Mouse (Mus musculus) gastrocnemius, postnatal 36 days (tissue): ENCODE measurements around the gene Rnf181. TPM values are rescaled to one million over a fixed set of nuclear protein-coding genes. Genes with fewer than 3 reads are reported as not detected.

ENCODE experiments used
- DNase-seq, 2 experiments: peaks; one replicate each; pipeline ENCODE4 v3.0.0; 2022
- intact Hi-C: fragments of 180-260 bp; cut with DNase I; formaldehyde crosslinking; loops from one replicate; pipeline ENCODE4 v1.15.1; 2025
- long read RNA-seq, 2 experiments: library from polyadenylated mRNA; stranded (forward); transcript quantifications; one replicate each; pipeline ENCODE4 v2.0.0; 2021
- total RNA-seq, 2 experiments: library from RNA; stranded (reverse); gene quantifications; 2 replicates each; pipeline ENCODE4 v1.2.3; 2021

Rnf181 gene
- 10 to 100 TPM; 23.7 to 24.2 TPM for total RNA-seq
- long read RNA-seq, experiment 1, transcript Rnf181-201 (5 exons, 1,434 nt): major isoform, 20 of 29 reads
- long read RNA-seq, experiment 1, partial matches to known transcripts: 1 of 29 reads
- long read RNA-seq, experiment 1, other reads (novel, unspliced or antisense): 6 of 29 reads
- long read RNA-seq, experiment 2, transcript Rnf181-214 (1 exons, 2,410 nt): minor isoform, 5 of 40 reads
- long read RNA-seq, experiment 2, transcript Rnf181-201 (5 exons, 1,434 nt): major isoform, 22 of 40 reads
- long read RNA-seq, experiment 2, partial matches to known transcripts: 0 of 40 reads
- long read RNA-seq, experiment 2, other reads (novel, unspliced or antisense): 13 of 40 reads

DNA sequence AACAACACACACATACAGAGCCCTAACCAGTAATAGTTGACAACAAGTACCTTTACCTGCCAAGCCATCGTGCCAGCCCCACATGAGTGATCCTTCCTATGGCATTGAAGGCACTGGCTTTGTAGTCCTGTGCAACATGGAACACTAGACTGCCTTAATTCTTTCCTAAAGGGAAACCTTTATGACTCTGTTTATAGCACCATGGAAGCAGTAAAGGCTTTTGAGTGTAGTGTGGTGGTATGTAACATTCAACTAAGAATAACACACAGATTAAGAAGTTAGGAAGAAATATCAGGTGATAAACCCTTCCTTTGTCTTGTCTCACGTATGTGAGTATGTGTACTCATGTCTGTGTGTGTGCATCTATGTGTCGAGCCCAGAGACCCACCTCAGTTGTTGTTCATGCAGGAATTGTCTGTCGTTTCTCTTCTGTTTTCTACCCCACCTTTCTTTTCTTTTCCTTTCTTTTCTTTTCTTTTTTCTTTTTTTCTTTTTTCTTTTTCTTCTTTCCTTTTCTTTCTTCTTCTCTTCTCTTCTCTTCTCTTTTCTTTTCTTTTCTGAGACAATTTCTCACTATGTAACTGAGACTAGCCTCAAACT lies at the start of gene Rnf181:
Rnf181 (minus strand) TSS at position 113 of the 600 bp plus-strand sequence.
- no peak for DNase-seq

GRCm38 (mm10) chr6:72415964-72416772 lies 49.4 kb upstream of the Rnf181 start:
- intact Hi-C loops: no loop called here
- no peak for DNase-seq

More for the DNA sequence above, at the start of gene Rnf181:
- intact Hi-C loops: no loop called here

- intact Hi-C loops: no loop called here
- DNase-seq: no peak
Observed at GRCm38 (mm10) chr6:72415181-72415580, 48.4 kb upstream of the Rnf181 start.

GRCm38 (mm10) chr6:72414076-72414756 lies 47.5 kb upstream of the Rnf181 start, which contains the start of gene Ggcx:
Ggcx (plus strand) TSS chr6:72414308.
- intact Hi-C loops: no loop called here

GRCm38 (mm10) chr6:72410518-72410917 lies 43.8 kb upstream of the Rnf181 start:
- intact Hi-C loops: loop anchor here (1.0 kb wide), 1 partner anchor 224 kb away; no protein-coding TSS in a partner anchor
- no peak for DNase-seq

More at GRCm38 (mm10) chr6:72414076-72414756, 47.5 kb upstream of the Rnf181 start, which contains the start of gene Ggcx:
- peak; percentile 88 to 94 for DNase-seq

- intact Hi-C loops: loop anchor here (1.0 kb wide), 1 partner anchor 224 kb away; no protein-coding TSS in a partner anchor
Observed at GRCm38 (mm10) chr6:72410003-72410402, 43.2 kb upstream of the Rnf181 start.

DNA sequence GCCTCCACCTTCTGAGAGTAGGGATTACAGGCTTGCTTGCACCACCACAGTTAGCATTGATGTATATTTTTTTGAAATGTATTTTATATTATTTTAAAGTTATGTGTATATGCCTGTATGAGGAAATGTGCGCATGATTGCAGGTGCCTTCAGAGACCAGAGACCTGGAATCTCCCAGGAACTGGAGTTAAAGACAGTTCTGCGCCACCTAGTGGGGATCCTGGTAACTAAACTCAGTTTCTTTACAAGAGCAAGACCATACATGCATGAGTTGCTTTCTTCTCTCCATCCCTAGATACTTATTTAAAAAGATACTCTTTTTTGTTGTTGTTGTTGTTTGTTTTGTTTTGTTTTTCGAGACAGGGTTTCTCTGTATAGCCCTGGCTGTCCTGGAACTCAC lies 42.8 kb upstream of the Rnf181 start:
- intact Hi-C loops: loop anchor here (5.0 kb wide), 1 partner anchor 127 kb away; no protein-coding TSS in a partner anchor
- peak in 1 of 2 experiments; percentile 30 for DNase-seq

More at GRCm38 (mm10) chr6:72410003-72410402, 43.2 kb upstream of the Rnf181 start:
- DNase-seq: no peak

- intact Hi-C loops: loop anchor here (5.0 kb wide), 1 partner anchor 125 kb away; no protein-coding TSS in a partner anchor
- peak; percentile 72 to 76 for DNase-seq
Observed at GRCm38 (mm10) chr6:72407119-72407518, 40.4 kb upstream of the Rnf181 start.

GRCm38 (mm10) chr6:72405356-72405755 lies 38.6 kb upstream of the Rnf181 start:
- no peak for DNase-seq
- intact Hi-C loops: loop anchor here (5.0 kb wide), 1 partner anchor 123 kb away; no protein-coding TSS in a partner anchor

DNA sequence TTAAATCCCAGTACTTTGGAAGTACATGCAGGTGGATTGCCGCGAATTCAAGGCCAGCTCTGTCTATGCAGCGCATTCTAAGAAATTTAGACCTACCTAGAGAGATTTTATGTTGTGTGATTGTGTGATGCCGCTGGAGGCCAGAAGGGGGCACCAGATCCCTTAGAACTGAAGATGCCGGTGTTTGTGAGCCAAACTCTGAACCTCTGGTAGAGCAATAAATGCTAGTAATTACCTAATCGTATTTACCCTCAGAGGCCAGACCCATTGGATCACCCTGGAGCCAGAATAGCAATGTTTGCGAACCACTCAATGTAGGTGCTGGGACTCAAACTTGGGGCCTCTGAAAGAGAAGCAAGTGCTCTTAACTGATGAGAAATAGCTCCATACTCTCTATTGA lies 35.1 kb upstream of the Rnf181 start:
- peak; percentile 59 to 76 for DNase-seq
- intact Hi-C loops: no loop called here

DNA sequence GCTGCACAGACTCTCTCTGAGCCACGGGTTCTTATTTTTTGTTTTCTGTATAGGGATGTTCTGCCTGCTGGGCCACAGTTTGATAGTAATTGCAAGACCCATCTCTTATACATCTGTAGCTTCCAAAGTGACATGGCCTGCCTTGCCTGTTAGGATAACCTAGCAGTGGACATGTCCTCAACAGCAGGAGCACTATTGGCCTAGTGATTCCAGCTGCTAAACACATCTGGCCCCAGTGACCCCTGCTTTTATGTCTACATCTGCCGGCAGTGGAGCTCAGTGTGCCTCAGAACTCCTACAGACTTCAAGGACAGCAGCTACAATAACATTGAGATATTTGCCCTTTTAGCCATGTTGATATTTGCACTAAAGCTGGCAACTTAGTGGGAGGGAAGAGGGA lies 33.2 kb upstream of the Rnf181 start:
- intact Hi-C loops: no loop called here
- no peak for DNase-seq

DNA sequence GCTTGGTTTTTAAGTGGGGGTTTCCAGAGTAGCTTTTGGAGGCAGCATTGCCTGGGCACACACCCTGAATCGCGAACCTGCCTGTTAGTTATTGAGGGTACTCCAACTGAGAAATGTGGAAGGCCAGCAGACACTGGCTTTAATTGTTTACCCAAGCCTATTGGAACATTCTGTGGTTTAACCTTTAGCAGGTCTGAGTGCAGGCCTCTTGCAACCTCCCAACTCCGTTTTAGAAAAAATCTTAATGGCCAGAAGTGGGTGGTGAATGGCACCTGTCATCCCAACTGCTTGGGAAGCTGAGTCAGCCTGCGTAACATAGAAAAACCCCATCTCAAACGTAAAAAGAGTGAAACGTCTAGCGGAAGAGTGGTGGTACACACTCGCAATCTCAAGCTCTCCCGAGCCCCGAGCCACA lies 30.1 kb upstream of the Rnf181 start:
- intact Hi-C loops: no loop called here
- no peak for DNase-seq

DNA sequence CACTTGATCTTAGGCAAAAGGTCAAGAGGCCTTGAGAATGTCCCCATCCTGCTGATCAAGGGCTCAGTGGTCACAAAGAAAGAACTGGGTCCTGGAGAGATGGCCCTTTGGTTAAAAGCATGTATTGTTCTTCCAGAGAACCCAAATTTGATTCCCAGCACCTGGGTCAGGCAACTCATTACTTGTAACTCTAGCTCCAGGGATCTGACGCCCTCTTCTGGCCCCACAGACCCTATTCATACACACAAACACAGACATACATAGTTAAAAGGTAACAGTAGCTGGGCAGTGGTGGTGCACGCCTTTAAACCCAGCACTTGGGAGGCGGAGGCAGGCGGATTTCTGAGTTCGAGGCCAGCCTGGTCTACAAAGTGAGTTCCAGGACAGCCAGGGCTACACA lies 25.6 kb upstream of the Rnf181 start:
- DNase-seq: no peak
- intact Hi-C loops: no loop called here

- intact Hi-C loops: no loop called here
- DNase-seq: peak in 1 of 2 experiments; percentile 39
Observed at GRCm38 (mm10) chr6:72390795-72391521, 24.2 kb upstream of the Rnf181 start.

DNA sequence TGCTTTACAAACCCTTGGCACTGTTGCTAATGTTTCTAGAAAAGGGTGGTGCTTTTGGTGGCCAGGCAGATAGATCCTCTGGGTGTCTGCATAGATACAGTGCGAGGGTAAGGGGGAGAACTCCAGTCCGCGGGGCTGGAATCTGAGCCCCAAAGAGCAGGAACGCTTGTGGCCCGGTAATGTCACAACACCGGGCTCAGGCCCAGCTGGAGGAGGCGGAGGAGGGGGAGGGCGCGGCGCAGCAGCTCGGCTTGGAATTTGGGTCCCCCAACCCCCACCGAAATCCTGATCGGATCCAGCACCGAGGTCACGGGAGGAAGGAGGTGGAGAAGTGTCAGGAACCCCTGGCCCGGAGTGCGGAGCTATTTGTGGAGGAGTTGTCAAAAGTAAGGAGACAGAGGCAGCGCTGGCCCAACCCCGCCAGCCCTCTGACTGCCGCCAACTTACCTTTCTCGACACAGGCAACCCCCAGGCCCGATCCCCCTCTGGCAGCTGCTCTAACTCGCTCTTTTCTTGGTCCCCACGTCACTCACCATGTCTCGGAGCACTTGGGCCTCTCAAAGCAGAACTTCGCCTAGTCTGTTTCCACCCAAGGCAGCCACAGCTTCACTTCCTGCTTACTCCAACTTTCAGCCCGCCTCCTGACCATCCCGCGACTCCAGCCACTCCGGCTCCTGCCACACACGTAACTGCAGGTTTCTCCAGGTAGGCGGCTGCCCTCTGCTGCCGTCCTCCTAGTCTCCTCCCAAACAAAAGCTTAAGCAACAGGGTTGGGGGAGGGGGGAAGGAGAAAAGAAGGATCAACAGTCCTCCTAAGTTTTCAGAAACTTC lies 23.4 kb upstream of the Rnf181 start, which contains the start of gene Vamp8:
Vamp8 (minus strand) TSS at position 763 of the 831 bp plus-strand sequence.
- intact Hi-C loops: no loop called here
- DNase-seq: peak; percentile 87 to 88

GRCm38 (mm10) chr6:72389471-72389940 lies 22.8 kb upstream of the Rnf181 start:
- DNase-seq: no peak

DNA sequence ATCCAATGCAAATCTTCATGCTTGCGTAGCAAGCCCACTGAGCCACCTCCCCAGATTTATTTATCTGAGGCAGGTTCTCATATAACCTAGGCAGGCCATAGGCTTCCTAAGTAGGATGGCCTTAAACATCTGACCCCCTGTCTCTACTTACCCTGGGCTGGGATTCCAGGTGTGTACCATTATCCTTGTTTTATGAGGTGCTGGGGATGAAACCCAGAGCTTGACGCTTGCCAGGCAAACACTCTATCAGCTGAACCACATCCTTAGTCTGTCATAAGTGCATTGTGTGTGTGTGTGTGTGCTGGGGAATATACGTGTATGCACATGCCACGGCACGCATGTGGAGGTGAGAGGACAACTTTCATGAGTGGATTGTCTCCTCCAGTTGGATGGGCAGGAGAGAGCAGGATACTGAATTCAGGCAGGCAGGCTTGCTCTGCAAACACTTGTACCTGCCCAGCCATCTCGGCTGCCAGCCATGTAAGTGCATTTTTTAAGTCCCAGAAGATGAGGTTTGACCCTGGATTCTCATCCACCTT lies 22.1 kb upstream of the Rnf181 start:
- intact Hi-C loops: no loop called here
- DNase-seq: no peak

More at GRCm38 (mm10) chr6:72389471-72389940, 22.8 kb upstream of the Rnf181 start:
- intact Hi-C loops: no loop called here

- intact Hi-C loops: no loop called here
- DNase-seq: no peak
Observed at GRCm38 (mm10) chr6:72388266-72388665, 21.5 kb upstream of the Rnf181 start.
